Mouse (Mus musculus) common myeloid progenitor, adult 5-6 weeks (primary cell): ENCODE measurements at regions not wholly inside any gene's neighbourhood (a gene's known extent, or its start where the extent isn't known, plus 50 kb on each side); places are given as distances from the start of the nearest gene placed in this dataset.
"Not testable (repeated sequence)": the region's sequence is repeated elsewhere in the genome, so short reads cannot be mapped to it uniquely, and the experiment has no call there.

Source experiments
- ATAC-seq: replicated peaks from 2 replicates; pipeline ENCODE4 v1.8.0; 2016; ENCODE audit warnings: low read depth, mild to moderate bottlenecking, moderate TSS enrichment, inconsistent platforms; ENCODE audit not compliant: poor library complexity, severe bottlenecking

GRCm38 (mm10) chr7:82047456-82047855 lies 55.4 kb upstream of the Bnc1 start:
- ATAC-seq, result no peak

DNA sequence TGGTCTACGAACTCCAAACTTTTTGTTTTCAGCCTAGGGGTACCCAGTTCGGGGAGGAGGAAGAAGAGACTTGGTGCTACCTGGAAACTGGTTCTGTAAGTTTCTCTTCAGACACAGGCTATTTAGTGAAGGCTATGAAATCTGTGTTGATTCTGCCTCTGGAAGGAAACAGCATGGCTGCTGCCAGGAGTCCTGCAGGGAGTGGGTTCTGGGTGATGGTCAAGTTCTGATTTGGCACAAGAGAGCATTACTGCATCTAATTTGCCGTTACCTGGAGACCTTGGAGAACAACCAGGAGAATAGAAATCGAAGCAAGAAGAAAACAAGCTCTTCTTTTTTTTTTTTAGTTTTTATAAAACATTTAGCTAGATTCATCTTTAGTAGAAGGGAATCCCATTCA lies 61.3 kb upstream of the Bnc1 start:
- ATAC-seq, result no peak

DNA sequence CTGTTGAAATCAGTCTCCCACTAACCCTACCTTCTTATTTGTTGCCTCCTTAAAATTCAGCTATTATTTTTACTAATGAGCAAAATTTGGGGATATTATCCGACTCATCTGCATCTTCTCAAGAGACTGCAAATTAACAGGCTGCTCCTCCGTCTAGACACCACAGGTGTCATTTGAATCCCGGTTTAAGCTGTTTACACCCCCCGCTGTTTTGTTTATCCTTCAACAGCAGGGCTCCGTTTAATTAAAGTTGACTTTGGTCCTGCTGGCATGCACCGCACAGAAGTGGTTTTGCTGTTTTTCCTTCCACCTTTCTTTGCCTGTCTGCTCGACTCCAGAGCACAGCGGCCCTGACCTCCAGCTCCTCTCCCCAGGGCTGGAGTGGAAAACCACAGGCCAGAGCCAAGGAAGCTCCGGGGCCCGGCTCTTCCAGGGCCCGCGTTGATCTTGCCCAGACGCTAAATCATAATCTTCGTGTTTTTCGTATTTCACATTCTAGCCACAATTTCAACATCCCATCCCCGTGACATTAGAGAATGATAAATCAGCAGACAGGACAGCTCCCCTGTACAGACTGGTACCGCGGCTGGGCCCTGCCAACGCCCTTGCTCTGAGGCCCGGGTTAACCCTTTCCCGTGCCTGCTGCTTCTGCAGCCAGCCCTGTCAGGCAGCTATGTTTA lies 64.6 kb upstream of the Bnc1 start:
- peak; percentile 63 for ATAC-seq

DNA sequence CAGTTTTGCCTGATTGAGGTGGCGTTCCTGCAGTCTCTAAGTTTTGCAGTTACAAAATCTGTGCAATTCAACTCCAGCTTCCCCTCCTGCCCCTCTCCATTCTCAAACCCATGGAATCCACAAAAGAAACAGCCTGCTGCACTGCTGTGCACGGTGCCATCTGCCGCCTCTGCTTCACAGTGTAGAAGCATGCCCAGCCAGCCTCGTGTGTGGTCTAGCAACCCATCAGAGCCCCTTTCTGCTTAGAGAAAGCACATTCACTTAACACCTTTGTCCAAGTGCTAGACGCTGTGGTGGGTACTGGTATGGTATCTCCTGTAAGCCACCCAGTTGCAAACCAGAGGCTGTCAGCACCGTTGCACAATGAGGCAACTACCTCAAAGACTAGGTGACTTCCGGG lies 71.3 kb upstream of the Bnc1 start:
- no peak for ATAC-seq

DNA sequence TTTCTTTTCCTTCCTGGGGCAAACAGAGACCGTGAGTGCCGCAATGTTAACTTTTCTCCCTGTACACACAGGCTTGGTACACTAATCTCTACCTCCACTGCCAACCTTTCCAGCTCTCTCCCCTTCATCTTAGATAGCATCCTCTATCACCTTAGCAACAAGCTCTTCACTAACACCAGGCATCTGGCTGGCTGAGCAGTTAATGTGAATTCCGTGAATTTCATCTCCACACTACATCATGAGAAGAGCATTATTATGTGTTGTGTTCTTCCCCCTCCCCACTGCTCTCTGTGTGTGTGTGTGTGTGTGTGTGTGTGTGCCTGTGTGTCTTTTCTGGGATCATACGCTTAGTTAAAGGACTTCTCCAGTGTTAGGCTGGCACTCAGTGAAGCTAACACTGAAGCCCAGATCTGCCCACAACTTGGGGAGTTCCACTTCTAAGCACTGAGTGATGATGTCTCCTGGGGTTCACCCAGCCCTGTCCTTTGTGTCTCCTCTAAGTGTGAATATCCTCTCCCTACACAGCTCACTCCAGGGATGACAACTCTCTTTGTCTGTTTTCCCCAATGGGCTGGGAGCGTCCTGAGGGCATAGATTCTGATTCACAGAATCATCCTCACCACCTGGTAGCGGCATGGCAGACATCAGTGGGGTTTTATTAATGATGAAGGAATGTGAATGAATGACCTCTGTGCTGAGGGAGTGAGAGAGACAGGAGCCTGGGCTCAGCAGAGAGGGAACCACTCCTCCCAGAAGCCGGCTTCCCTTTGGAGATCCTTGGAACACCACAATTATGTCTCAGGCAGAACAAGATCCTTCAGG lies 77.7 kb upstream of the Bnc1 start:
- ATAC-seq, result no peak

GRCm38 (mm10) chr7:82070946-82071727 lies 79.0 kb upstream of the Bnc1 start:
- ATAC-seq, result no peak

DNA sequence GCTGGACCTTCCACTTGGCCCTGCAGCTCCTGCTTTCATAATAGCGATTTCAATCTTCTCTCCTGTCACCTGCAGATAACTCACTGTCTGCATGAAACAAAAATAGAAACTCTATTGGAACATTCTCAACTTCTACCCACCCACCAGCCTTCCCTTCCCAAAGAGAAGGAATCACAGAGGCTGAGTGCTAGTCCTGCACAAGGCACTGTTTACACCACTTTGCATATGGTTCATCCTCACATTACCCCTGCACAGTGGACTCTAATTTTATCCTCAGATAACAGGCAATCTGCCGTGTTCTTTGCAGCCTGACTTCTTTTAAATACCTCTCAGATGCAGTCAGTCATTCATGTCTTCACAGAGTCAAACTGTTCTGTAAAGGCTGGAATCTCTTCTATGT lies 83.3 kb upstream of the Bnc1 start:
- ATAC-seq, result no peak

- ATAC-seq, result no peak
These were observed 89.8 kb upstream of the Bnc1 start for GRCm38 (mm10) chr7:82081851-82082250.

DNA sequence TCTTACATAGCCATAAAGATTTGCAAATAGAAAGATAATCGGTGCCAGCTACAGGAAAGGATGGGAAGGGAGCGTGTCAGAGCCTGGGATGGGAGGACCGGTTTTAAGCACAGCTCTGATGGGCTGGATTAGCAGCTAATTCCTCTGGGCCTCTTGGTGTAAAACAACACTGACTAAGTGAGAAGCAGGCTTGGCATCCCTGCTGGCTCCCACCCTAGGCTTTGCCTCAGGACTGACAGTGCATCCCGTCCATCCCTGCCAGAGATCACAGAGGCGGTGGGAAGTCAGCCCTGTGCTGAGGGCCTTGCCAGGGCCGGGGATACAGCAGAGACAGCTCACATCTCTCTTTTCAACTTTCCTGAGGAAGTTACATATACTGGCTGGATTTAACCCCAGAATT lies 90.8 kb upstream of the Sh3gl3 start:
- no peak for ATAC-seq

DNA sequence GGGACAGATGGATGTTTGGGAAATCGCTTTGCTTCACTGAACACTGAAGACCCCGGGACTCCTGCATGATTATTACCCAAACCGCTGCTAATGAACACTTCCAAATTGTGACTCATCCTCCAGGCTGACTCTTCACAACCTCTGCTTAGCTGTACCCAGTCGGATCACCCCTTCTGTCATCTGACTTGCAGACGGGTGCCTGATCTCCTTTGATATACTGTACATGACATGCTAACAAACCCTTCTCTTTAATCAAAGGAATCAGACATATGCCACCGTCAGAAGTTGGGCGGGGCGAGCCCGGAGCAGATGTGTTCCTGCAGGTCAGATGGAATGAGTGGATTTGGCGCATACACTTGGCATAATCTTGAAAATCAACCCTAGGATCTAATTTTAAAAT lies 89.2 kb upstream of the Sh3gl3 start:
- no peak for ATAC-seq

GRCm38 (mm10) chr7:82085205-82085604 lies 88.4 kb upstream of the Sh3gl3 start:
- ATAC-seq, result no peak

DNA sequence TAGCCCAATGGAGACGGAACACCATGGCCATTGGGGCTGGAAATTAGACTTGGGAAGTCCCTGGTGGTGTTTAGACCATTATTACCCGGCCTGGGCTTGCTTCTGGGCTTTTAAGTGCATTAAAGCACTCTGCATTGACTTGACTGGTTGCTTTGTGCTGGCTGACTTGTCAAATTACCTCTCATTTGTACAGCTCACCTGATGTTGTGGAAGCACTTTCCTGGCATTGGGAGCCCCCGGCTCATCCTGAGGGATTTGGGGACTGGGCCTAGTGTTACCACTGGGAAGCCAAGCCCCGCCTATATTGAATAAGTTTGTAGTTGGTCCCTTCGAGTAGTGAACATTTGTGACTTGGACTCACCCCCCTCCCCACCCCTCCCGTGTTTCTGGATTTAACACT lies 75.5 kb upstream of the Sh3gl3 start:
- no peak for ATAC-seq

- ATAC-seq, result no peak
These were observed 72.3 kb upstream of the Sh3gl3 start for GRCm38 (mm10) chr7:82101314-82101713.

DNA sequence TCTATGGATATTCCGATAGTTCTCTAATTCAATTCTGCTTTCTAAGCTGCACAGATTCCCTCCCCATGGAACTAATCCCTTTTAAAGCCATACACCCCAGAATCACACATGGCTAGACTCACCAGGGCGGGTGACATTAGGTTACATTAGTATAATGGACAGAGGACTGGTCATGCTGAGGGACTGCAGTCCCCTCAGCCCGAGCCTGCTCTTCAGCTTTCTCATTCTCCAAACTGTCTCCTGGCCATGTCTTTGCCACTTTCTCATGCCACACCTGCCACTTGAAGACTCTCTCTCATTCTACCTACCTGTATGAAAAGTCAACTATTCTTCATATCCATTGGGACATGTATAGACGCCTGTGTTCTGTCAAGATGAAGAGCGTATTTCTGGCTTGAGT lies 68.0 kb upstream of the Sh3gl3 start:
- ATAC-seq, result no peak

GRCm38 (mm10) chr7:82109141-82109540 lies 64.5 kb upstream of the Sh3gl3 start:
- not testable (repeated sequence) for ATAC-seq

DNA sequence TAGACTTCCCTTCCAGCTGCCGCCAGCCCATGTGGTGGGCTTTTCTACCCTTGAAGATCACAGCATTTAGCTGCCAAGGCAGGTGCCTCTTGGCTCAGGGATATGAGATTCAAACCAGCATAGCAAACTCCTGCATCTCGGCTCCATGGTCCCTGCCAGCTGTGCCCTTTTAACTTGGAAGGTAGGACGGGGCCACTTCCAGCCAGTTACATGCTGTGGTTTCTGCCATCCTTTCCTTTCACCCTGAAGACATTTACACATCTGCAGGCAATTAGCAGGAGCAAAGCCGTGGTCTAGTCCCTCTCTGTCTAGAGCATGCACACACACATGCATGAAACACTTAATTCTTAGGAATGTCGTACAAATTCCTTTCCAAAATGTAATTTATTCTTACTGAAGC lies 64.1 kb upstream of the Sh3gl3 start:
- ATAC-seq, result no peak

GRCm38 (mm10) chr7:82109977-82110376 lies 63.7 kb upstream of the Sh3gl3 start:
- ATAC-seq, result no peak

DNA sequence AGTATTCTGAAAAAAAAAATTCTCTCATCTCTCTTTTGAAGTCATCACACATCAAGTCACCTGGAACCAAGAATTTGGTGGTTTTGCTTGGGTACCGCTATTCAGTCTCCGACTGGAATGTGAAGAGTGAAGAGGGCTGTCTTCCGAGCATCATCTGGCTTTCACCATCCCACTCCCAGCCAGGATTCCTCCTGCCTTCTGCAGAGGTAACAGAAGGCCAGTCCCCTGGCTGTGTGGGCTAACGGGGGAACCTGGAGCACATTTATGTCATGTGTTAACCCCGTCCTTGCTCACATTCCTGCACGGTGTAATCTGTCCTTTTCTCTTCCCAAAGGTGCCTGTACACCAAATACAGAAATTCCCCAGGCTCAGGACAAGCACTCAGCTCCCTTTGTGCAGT lies 61.6 kb upstream of the Sh3gl3 start:
- ATAC-seq, result no peak

DNA sequence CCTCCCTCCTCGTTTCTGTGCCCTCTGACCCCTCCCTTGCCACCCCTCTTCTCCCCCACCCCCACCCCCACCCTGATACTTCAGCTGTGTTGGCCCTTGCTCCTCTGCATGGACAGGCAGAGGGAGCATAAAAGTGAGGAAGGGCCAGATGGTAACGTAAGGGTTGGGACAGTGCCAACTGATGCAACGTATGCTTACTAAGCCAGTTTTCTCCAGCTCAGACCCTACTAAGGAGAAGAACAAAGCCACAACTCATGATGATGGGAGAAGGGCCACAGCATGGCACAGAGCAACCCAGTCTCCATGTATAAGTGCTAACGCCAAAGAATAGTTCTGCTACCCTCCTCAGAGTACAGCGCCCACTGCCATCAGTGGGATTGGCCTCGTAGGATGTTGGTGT lies 58.0 kb upstream of the Sh3gl3 start:
- ATAC-seq, result no peak

DNA sequence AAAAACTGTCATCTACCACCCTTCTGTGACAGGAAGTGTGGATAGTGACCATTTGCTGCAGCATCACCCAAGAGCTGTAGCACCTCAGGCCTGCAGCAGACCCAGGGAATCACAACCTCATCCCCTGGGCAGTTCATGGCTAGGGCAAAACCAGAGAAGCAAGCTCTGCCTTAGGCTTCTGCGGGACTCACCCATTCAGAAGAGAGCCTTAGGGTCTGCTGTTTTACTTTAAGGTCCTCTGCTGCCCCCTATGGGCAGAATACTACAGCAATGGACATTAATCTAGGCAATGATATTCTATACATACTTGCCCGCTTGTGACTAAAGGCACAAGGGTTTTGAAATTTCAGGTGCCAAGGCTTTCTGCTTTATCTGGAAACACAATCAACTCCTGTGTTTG lies 54.4 kb upstream of the Sh3gl3 start:
- ATAC-seq, result peak; percentile 86

DNA sequence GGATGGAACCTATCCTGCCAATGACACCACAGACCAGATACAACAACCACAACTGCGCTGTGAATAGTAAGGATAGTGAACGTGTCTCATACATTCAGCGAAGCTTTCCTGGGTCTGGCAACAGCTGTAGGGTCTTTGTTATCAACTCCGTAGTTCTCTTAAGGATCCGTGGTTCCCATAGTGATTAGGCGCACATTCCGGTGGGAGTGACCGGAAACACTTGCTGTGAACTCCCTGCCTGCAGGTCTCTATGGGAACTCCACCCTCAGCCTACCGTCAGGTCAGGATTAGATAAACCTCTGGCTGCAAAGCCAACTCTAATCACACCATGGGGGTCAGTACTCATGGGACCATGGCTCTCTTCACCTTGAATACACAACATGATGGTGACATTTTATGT lies 53.8 kb upstream of the Sh3gl3 start:
- ATAC-seq, result no peak
